Mouse (Mus musculus) embryonic fibroblast, embryonic 13.5 days (primary cell): ENCODE measurements around the gene Tuba1b.

Experiments used
- CTCF ChIP-seq: IDR thresholded peaks from 2 replicates; pipeline ENCODE4 v1.5.1; 2011; ENCODE audit warnings: mild to moderate bottlenecking, control low read depth, low read length, moderate library complexity, borderline replicate concordance; ENCODE audit not compliant: insufficient read depth
- POLR2A ChIP-seq: IDR thresholded peaks from 2 replicates; pipeline ENCODE4 v1.6.1; 2011; ENCODE audit warnings: low read depth, mild to moderate bottlenecking, control low read depth, low read length, moderate library complexity

DNA sequence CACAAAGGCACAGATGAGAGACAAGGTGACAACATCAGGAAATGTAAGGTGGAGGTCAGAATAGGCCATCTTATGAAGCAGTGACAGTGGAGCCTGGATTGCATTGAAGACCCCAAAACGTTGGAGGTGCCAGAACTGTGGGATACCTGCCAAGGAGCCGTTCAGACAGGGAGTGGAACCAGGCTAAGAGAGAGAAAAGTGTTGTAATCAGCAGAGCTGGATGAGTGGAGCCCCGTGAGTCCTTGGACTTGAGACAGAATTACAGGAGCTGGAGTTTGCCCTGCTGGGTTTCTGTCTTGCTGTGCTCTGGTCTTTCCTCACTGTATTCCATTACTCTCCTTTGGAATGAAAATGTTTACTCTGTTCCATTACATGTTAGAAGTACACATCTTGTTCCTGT, 11.8 kb downstream of the Tuba1b start:
- TF ChIP-seq CTCF: no peak
- no peak for TF ChIP-seq POLR2A
